Comparison of ENCODE assay signal across 13 mouse cellular contexts in genomic region chr5:104025245-104025854, GRCm38 (mm10). TPM values are rescaled to one million over a fixed set of nuclear protein-coding genes. Genes with fewer than 3 reads are reported as not detected.
DNase-seq lines count a peak whose midpoint lies in the region; ATAC-seq and TF ChIP-seq lines count a peak whose summit lies in the region.
"Had no signal": no experiment of that assay in that cellular context is flagged by ENCODE, and none has a peak within 500 bp of the region (broad histone marks: within the 10 kb centered on the region; RNA-seq: fewer than 3 reads in every experiment).

No protein-coding gene starts in this region.

- no peak overlapping the region for H3K27ac ChIP-seq in heart, embryonic 16.5 days (ENCODE audit: low read length)
- H3K27ac ChIP-seq in liver, postnatal 0 days (ENCODE audit: low read depth) = no peak overlapping the region

- no peak for TF ChIP-seq EP300 in liver, postnatal 0 days (IDR thresholded peaks at IDR 0.05; ENCODE audit: low read depth)

- TF ChIP-seq CTCF in liver, postnatal 0 days (IDR thresholded peaks at IDR 0.05; ENCODE audit: low read depth) = no peak

- no peak for ATAC-seq in heart, embryonic 16.5 days (replicated peaks; ENCODE audit: extremely low read depth, insufficient read depth, low FRiP score)
- ATAC-seq in liver, postnatal 0 days = no peak

- H3K27me3 ChIP-seq in heart, embryonic 16.5 days (ENCODE audit: control insufficient read depth, insufficient read depth, low read length) = no peaks in the 10 kb centered on the region
- H3K27me3 ChIP-seq in liver, postnatal 0 days (ENCODE audit: insufficient read depth, low read length) = no peaks in the 10 kb centered on the region

- peak overlapping the region; percentile 42 for H3K4me2 ChIP-seq in heart, embryonic 16.5 days (ENCODE audit: low read depth, low read length)
- H3K4me2 ChIP-seq in liver, postnatal 0 days (ENCODE audit: low read depth, low read length) = peak overlapping the region; percentile 59

- H3K9me3 ChIP-seq in heart, embryonic 16.5 days (replicated peaks; ENCODE audit: control insufficient read depth, low read length) = no peaks in the 10 kb centered on the region
- no peaks in the 10 kb centered on the region for H3K9me3 ChIP-seq in liver, postnatal 0 days (ENCODE audit: low read length)

- DNase-seq in kidney, adult 9 months = peak; percentile 49
- no peak for DNase-seq in kidney, postnatal 10 days
- DNase-seq in R1 (ENCODE audit: low read depth, low spot score) = peak; percentile 47
- DNase-seq in liver, postnatal 0 days = no peak
- DNase-seq in layer of hippocampus, adult 18-20 months (ENCODE audit: low spot score in 2 of 2) = no peak
- DNase-seq in adrenal gland, postnatal 25 days = no peak
- DNase-seq: kidney, adult 8-10 months had no signal

- peaks cover 20% of the 10 kb centered on the region for H3K4me1 ChIP-seq in heart, embryonic 16.5 days (ENCODE audit: control insufficient read depth, insufficient read depth, low read length)
- H3K4me1 ChIP-seq in liver, postnatal 0 days (ENCODE audit: insufficient read depth) = peaks cover 28% of the 10 kb centered on the region

- H3K36me3 ChIP-seq in heart, embryonic 16.5 days (ENCODE audit: control insufficient read depth, insufficient read depth) = no peaks in the 10 kb centered on the region
- no peaks in the 10 kb centered on the region for H3K36me3 ChIP-seq in liver, postnatal 0 days (replicated peaks; ENCODE audit: insufficient read depth, low read length)

- no peak overlapping the region; the same call in 1 of the 2 replicates for H3K4me3 ChIP-seq in heart, embryonic 16.5 days (ENCODE audit: low read length)
- 0 out of 2 replicates have a peak overlapping the region, but pooled peaks have one; percentile 25 for H3K4me3 ChIP-seq in liver, postnatal 0 days (ENCODE audit: low read depth, low read length)

- 41% methylated on average over 17 of the region's 17 CpGs for WGBS in heart, embryonic 16.5 days
- 36% methylated on average over 17 of the region's 17 CpGs for WGBS in liver, postnatal 0 days (ENCODE audit: insufficient replicate concordance)

- H3K9ac ChIP-seq in heart, embryonic 16.5 days (ENCODE audit: low read length) = peak overlapping the region; percentile 52
- H3K9ac ChIP-seq in liver, postnatal 0 days (replicated peaks) = no peak overlapping the region

RNA-seq across cellular contexts. Expression of gene Hsd17b11, which starts 3.6 kb away (rescaled TPM):
- 3.3 and 3.5 TPM in 2 replicates for polyA plus RNA-seq in heart, embryonic 16.5 days (2015; fragmentation: Nextera tagmentation; extraction: Ambion mirVana)
- 26.7 and 27.1 TPM in 2 replicates for polyA plus RNA-seq in liver, postnatal 0 days (2015; fragmentation: Nextera tagmentation; extraction: Ambion mirVana)
- total RNA-seq in layer of hippocampus, adult 18-20 months (2021) = 10 to 100 TPM; 53.9 to 61.3 TPM
- total RNA-seq in adrenal gland, postnatal 25 days (2021) = 61.3 and 83.2 TPM in 2 replicates

RNA-seq across cellular contexts. Expression of gene Nudt9, which starts 20.8 kb away (rescaled TPM):
- polyA plus RNA-seq in heart, embryonic 16.5 days (2015; fragmentation: Nextera tagmentation; extraction: Ambion mirVana) = 54.0 and 55.7 TPM in 2 replicates
- polyA plus RNA-seq in liver, postnatal 0 days (2015; fragmentation: Nextera tagmentation; extraction: Ambion mirVana) = 48.5 and 48.7 TPM in 2 replicates
- 10 to 100 TPM; 76.8 to 77.4 TPM for total RNA-seq in layer of hippocampus, adult 18-20 months (2021)
- total RNA-seq in adrenal gland, postnatal 25 days (2021) = 53.6 and 62.9 TPM in 2 replicates

RNA-seq across cellular contexts. Expression of gene Hsd17b13, which starts 48.1 kb away (rescaled TPM):
- 0.11 TPM in 1 of 2 replicates, not detected in the other for polyA plus RNA-seq in heart, embryonic 16.5 days (2015; fragmentation: Nextera tagmentation; extraction: Ambion mirVana)
- 459 and 502 TPM in 2 replicates for polyA plus RNA-seq in liver, postnatal 0 days (2015; fragmentation: Nextera tagmentation; extraction: Ambion mirVana)
- not detected for total RNA-seq in layer of hippocampus, adult 18-20 months (2021)
- total RNA-seq in adrenal gland, postnatal 25 days (2021) = 4.3 TPM in 1 of 2 replicates, not detected in the other
- total RNA-seq: heart, postnatal 14 days; megakaryocyte-erythroid progenitor cell, adult 5-6 weeks had no signal
- polyA plus RNA-seq: limb, embryonic 11.5 days had no signal

RNA-seq across cellular contexts. Expression of gene Gm17660, which starts 52.1 kb away (rescaled TPM):
- polyA plus RNA-seq in heart, embryonic 16.5 days (2015; fragmentation: Nextera tagmentation; extraction: Ambion mirVana) = not detected in 2 replicates
- polyA plus RNA-seq in liver, postnatal 0 days (2015; fragmentation: Nextera tagmentation; extraction: Ambion mirVana) = not detected in 2 replicates
- total RNA-seq in layer of hippocampus, adult 18-20 months (2021) = not detected
- not detected in 2 replicates for total RNA-seq in adrenal gland, postnatal 25 days (2021)
- total RNA-seq: heart, postnatal 14 days; megakaryocyte-erythroid progenitor cell, adult 5-6 weeks had no signal
- polyA plus RNA-seq: cortical plate, adult 2 months; limb, embryonic 11.5 days; spleen, adult 2 months had no signal

Comparison
In these comparisons a context has a peak if more than half of its experiments do, and no peak if none do; other contexts are left out.
1. DNase-seq: peak in kidney, adult 9 months (single experiment) and R1 (single experiment); none in kidney, postnatal 10 days (single experiment), liver, postnatal 0 days (single experiment), layer of hippocampus, adult 18-20 months (0 of 2) and adrenal gland, postnatal 25 days (single experiment).